Mouse (Mus musculus): ENCODE measurements around the gene Rnf20.

The Rnf20 gene

GRCm38 (mm10) chr4:49659421-49659820 lies 27.6 kb downstream of the Rnf20 start:
- DNase-seq (ENCODE audit: low spot score) = no peak

GRCm38 (mm10) chr4:49661664-49662063 lies 29.9 kb downstream of the Rnf20 start:
- no peak for DNase-seq (ENCODE audit: low spot score)

GRCm38 (mm10) chr4:49662231-49662630 lies 30.4 kb downstream of the Rnf20 start:
- no peak for DNase-seq (ENCODE audit: low spot score)

- no peak for DNase-seq (ENCODE audit: low spot score)
Measured at GRCm38 (mm10) chr4:49664850-49665249, 33.0 kb downstream of the Rnf20 start.

GRCm38 (mm10) chr4:49676071-49676470 lies 44.3 kb downstream of the Rnf20 start:
- DNase-seq (ENCODE audit: low spot score) = no peak

GRCm38 (mm10) chr4:49676790-49677189 lies 45.0 kb downstream of the Rnf20 start:
- no peak for DNase-seq (ENCODE audit: low spot score)

GRCm38 (mm10) chr4:49680171-49680875 lies 48.5 kb downstream of the Rnf20 start:
- no peak for DNase-seq (ENCODE audit: low spot score)

- DNase-seq (ENCODE audit: low spot score) = no peak
Measured at GRCm38 (mm10) chr4:49681812-49682211, 50.0 kb downstream of the Rnf20 start, which contains the start of gene Ppp3r2. Gene Ppp3r2 (minus strand): TSS chr4:49682024.

- DNase-seq (ENCODE audit: low spot score) = peak; percentile 6
Measured at GRCm38 (mm10) chr4:49688594-49689288, 56.9 kb downstream of the Rnf20 start.

- no peak for DNase-seq (ENCODE audit: low spot score)
Measured at GRCm38 (mm10) chr4:49691405-49692194, 59.8 kb downstream of the Rnf20 start.

Data from ovary, postnatal 36 days (tissue).